ENCODE assay signal across 25 mouse cellular contexts in genomic region chr7:75474064-75474463, GRCm38 (mm10). TPM values are rescaled to one million over a fixed set of nuclear protein-coding genes. Genes with fewer than 3 reads are reported as not detected.
DNase-seq lines count a peak whose midpoint lies in the region; ATAC-seq and TF ChIP-seq lines count a peak whose summit lies in the region.
"Had no signal": no experiment of that assay in that cellular context is flagged by ENCODE, and none has a peak within 500 bp of the region (broad histone marks: within the 10 kb centered on the region; RNA-seq: fewer than 3 reads in every experiment).

No protein-coding gene starts in this region.

- no peaks in the 10 kb centered on the region for H3K36me3 ChIP-seq in kidney, adult 2 months (ENCODE audit: control insufficient read depth, insufficient read depth, low read length)
- H3K36me3 ChIP-seq in kidney, embryonic 16.5 days (ENCODE audit: insufficient read depth, low read length), result no peaks in the 10 kb centered on the region
- H3K36me3 ChIP-seq in C2C12 (ENCODE audit: control insufficient read depth, insufficient read depth), result no peaks in the 10 kb centered on the region
- H3K36me3 ChIP-seq: embryonic facial prominence, embryonic 12.5 days; forebrain, embryonic 12.5 days; forebrain, embryonic 15.5 days; G1E; hindbrain, embryonic 12.5 days; hindbrain, embryonic 15.5 days had no signal

- H3K79me2 ChIP-seq in C2C12 (ENCODE audit: control insufficient read depth, insufficient read depth), result peaks cover 84% of the 10 kb centered on the region

- peaks cover 19% of the 10 kb centered on the region for H3K79me3 ChIP-seq in C2C12 (ENCODE audit: low read depth)

- H3K4me3 ChIP-seq in kidney, adult 2 months (ENCODE audit: insufficient read depth, low read depth, low read length), result no peak overlapping the region
- no peak overlapping the region for H3K4me3 ChIP-seq in kidney, embryonic 16.5 days (ENCODE audit: low read length)
- no peak overlapping the region for H3K4me3 ChIP-seq in C2C12 (ENCODE audit: insufficient read depth, poor library complexity, severe bottlenecking)
- H3K4me3 ChIP-seq: embryonic facial prominence, embryonic 12.5 days; erythroblast, embryonic 14.5 days; forebrain, embryonic 12.5 days; forebrain, embryonic 15.5 days; hindbrain, embryonic 12.5 days; hindbrain, embryonic 15.5 days had no signal

- H3K27ac ChIP-seq in kidney, adult 2 months (ENCODE audit: insufficient read depth, low read depth, low read length), result peak overlapping the region; percentile 86
- peak overlapping the region; percentile 87 for H3K27ac ChIP-seq in kidney, embryonic 16.5 days (ENCODE audit: low read length)
- H3K27ac ChIP-seq: embryonic facial prominence, embryonic 12.5 days; forebrain, embryonic 12.5 days; forebrain, embryonic 15.5 days; hindbrain, embryonic 12.5 days; hindbrain, embryonic 15.5 days had no signal

- H3K9me3 ChIP-seq in kidney, embryonic 16.5 days (ENCODE audit: low read length), result no peaks in the 10 kb centered on the region
- H3K9me3 ChIP-seq: embryonic facial prominence, embryonic 12.5 days; forebrain, embryonic 12.5 days; forebrain, embryonic 15.5 days; G1E; hindbrain, embryonic 12.5 days; hindbrain, embryonic 15.5 days had no signal

- no peak overlapping the region for H3K9ac ChIP-seq in kidney, embryonic 16.5 days (replicated peaks; ENCODE audit: low read length)
- H3K9ac ChIP-seq: embryonic facial prominence, embryonic 12.5 days; forebrain, embryonic 12.5 days; forebrain, embryonic 15.5 days; hindbrain, embryonic 12.5 days; hindbrain, embryonic 15.5 days had no signal

- no peak overlapping the region for H3K4me2 ChIP-seq in kidney, embryonic 16.5 days (replicated peaks; ENCODE audit: low read depth, low read length)
- H3K4me2 ChIP-seq: embryonic facial prominence, embryonic 12.5 days; forebrain, embryonic 12.5 days; forebrain, embryonic 15.5 days; heart, embryonic 11.5 days; hindbrain, embryonic 12.5 days; hindbrain, embryonic 15.5 days had no signal

- DNase-seq in kidney, adult 2 months, result no peak
- DNase-seq in kidney, postnatal 36 days, result no peak
- DNase-seq in kidney, postnatal 10 days, result no peak
- peak; percentile 50 for DNase-seq in 416B (ENCODE audit: low read depth)
- no peak for DNase-seq in cerebellum, postnatal 25 days
- DNase-seq in layer of hippocampus, postnatal 10 days (ENCODE audit: low spot score in 2 of 2), result no peak
- DNase-seq: adrenal gland, adult 2 months; adrenal gland, postnatal 14 days; cerebellum, adult 11 months; cerebellum, adult 2 months; cerebellum, adult 9-11 months; cerebellum, postnatal 36 days; embryo, embryonic 11 days; gastrocnemius, postnatal 25 days had no signal

- peak; percentile 46 for ATAC-seq in kidney, embryonic 16.5 days (ENCODE audit: low FRiP score, low TSS enrichment)
- ATAC-seq: forebrain, embryonic 15.5 days had no signal

- TF ChIP-seq CTCF in kidney, adult 2 months (conservative IDR thresholded peaks at IDR 0.05; ENCODE audit: insufficient read depth, insufficient read length, low read depth, low read length), result no peak
- TF ChIP-seq CTCF in C2C12 (IDR thresholded peaks at IDR 0.05; ENCODE audit: control insufficient read depth, insufficient read depth, insufficient read length), result no peak

- H3K4me1 ChIP-seq in kidney, adult 2 months (ENCODE audit: control insufficient read depth, insufficient read depth, low read length), result peaks cover 42% of the 10 kb centered on the region
- H3K4me1 ChIP-seq in kidney, embryonic 16.5 days (ENCODE audit: insufficient read depth, low read length), result peaks cover 52% of the 10 kb centered on the region
- H3K4me1 ChIP-seq: hindbrain, embryonic 15.5 days had no signal

- H3K27me3 ChIP-seq in kidney, adult 2 months (replicated peaks; ENCODE audit: control insufficient read depth, insufficient read depth, low read length), result no peaks in the 10 kb centered on the region
- no peaks in the 10 kb centered on the region for H3K27me3 ChIP-seq in kidney, embryonic 16.5 days (ENCODE audit: insufficient read depth, low read length)
- H3K27me3 ChIP-seq in C2C12 (ENCODE audit: control insufficient read depth, insufficient read depth, insufficient read length), result no peaks in the 10 kb centered on the region
- H3K27me3 ChIP-seq: CH12.LX; embryonic facial prominence, embryonic 12.5 days; forebrain, embryonic 12.5 days; forebrain, embryonic 15.5 days; hindbrain, embryonic 12.5 days; hindbrain, embryonic 15.5 days had no signal

- H3ac ChIP-seq in C2C12 (ENCODE audit: control insufficient read depth, insufficient read length, low read depth), result no peak overlapping the region

- TF ChIP-seq POLR2A in kidney, adult 2 months (IDR thresholded peaks at IDR 0.05; ENCODE audit: low read depth, low read length), result no peak

- 79% methylated on average over 1 of the region's 1 CpGs for WGBS in kidney, adult 2 months
- 36% methylated on average over 1 of the region's 1 CpGs for WGBS in kidney, embryonic 16.5 days

TF ChIP-seq in C2C12, 6 proteins besides CTCF, POLR2A, EP300 and RAD21:
- TF ChIP-seq USF1 (IDR thresholded peaks at IDR 0.05; ENCODE audit: low read depth) (no peak), MAX (IDR thresholded peaks at IDR 0.05) (no peak), CEBPB (IDR thresholded peaks at IDR 0.05; ENCODE audit: low read depth) (peak; percentile 54), MYOD1 (IDR thresholded peaks at IDR 0.05; ENCODE audit: control insufficient read depth, insufficient read length, low read depth) (no peak), MYOG (IDR thresholded peaks at IDR 0.05; ENCODE audit: control insufficient read depth, extremely low read depth, insufficient read length) (no peak), FOSL1 (IDR thresholded peaks at IDR 0.05; ENCODE audit: insufficient read depth, low read length, poor library complexity, severe bottlenecking) (no peak)

RNA-seq across cellular contexts. Expression of gene Akap13, which starts 18.7 kb away (rescaled TPM):
- 12.0 and 13.2 TPM in 2 replicates for polyA plus RNA-seq in kidney, adult 2 months (2012; rRNA removed)
- polyA plus RNA-seq in kidney, embryonic 16.5 days (2015; fragmentation: Nextera tagmentation; extraction: Ambion mirVana), result 35.2 and 44.5 TPM in 2 replicates
- polyA plus RNA-seq in C2C12 (2012; fragmentation: generic; extraction: Trizol), result 11.1 TPM
- total RNA-seq in layer of hippocampus, postnatal 10 days (2021), result 10 to 100 TPM; 53.5 to 57.1 TPM
